In the genomic region with DNA sequence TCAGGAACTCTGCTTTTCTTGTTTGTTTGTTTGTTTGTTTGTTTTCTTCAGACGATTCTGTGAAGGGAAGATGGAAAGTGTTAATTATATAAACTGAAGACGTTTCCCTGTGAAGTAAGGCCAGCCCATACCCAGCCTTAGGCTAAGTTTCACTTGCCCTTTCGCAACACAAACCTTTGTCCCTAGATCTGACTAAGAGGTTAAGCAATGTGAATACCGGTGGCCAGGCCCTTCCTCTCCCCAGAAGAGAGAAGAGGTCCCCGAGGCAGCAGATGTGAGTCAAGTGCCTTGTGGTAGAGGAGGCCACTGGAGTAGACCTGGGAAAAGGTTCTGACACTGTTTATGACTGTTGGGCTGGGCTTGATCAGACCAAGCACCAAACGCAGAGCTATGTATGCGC, we compare ENCODE assay signal across 15 mouse cellular contexts.
DNase-seq lines count a peak whose midpoint lies in the region; ATAC-seq and TF ChIP-seq lines count a peak whose summit lies in the region.
"Had no signal": no experiment of that assay in that cellular context is flagged by ENCODE, and none has a peak within 500 bp of the region (broad histone marks: within the 10 kb centered on the region; RNA-seq: fewer than 3 reads in every experiment).

No protein-coding gene starts in this region.

- H3K27ac ChIP-seq in heart, embryonic 10.5 days = no peak overlapping the region
- no peak overlapping the region for H3K27ac ChIP-seq in heart, adult 2 months
- no peak overlapping the region for H3K27ac ChIP-seq in liver, adult 2 months (replicated peaks; ENCODE audit: insufficient read depth, low read depth, low read length)
- no peak overlapping the region for H3K27ac ChIP-seq in midbrain, embryonic 10.5 days (replicated peaks)
- H3K27ac ChIP-seq: heart, embryonic 13.5 days; hindbrain, embryonic 14.5 days; limb, embryonic 15.5 days had no signal

- TF ChIP-seq POLR2A in heart, adult 2 months (IDR thresholded peaks at IDR 0.05; ENCODE audit: insufficient read depth, low read depth, low read length) = no peak
- TF ChIP-seq POLR2A in liver, adult 2 months (IDR thresholded peaks at IDR 0.05; ENCODE audit: extremely low read depth, insufficient read depth, low read length) = no peak

- no peak overlapping the region for H3K9ac ChIP-seq in heart, adult 2 months (ENCODE audit: low read depth, low read length)
- no peak overlapping the region for H3K9ac ChIP-seq in liver, adult 2 months (ENCODE audit: low read depth, low read length)
- H3K9ac ChIP-seq: heart, embryonic 13.5 days; hindbrain, embryonic 14.5 days; limb, embryonic 15.5 days had no signal

- whole genome bisulfite sequencing in heart, embryonic 10.5 days = 81% methylated on average over 7 of the region's 7 CpGs
- 81% methylated on average over 7 of the region's 7 CpGs for WGBS in heart, adult 2 months
- WGBS in liver, adult 2 months = 31% methylated on average over 7 of the region's 7 CpGs
- WGBS in midbrain, embryonic 10.5 days = 88% methylated on average over 7 of the region's 7 CpGs

- peak; percentile 54 for DNase-seq in heart, embryonic 10.5 days (ENCODE audit: low spot score)
- DNase-seq in heart, adult 2 months = no peak
- no peak for DNase-seq in Patski (ENCODE audit: low read depth, low spot score)
- DNase-seq in liver, adult 2 months (ENCODE audit: extremely low read depth, low read depth, low spot score) = peak; percentile 86
- no peak for DNase-seq in thymus, postnatal 10 days (ENCODE audit: low spot score in 2 of 2)
- no peak for DNase-seq in midbrain, embryonic 10.5 days (ENCODE audit: low spot score)
- no peak for DNase-seq in neural tube, embryonic 10.5 days (ENCODE audit: extremely low spot score, low spot score)
- DNase-seq: cerebellum, postnatal 36 days; kidney, postnatal 10 days; retina, postnatal 1 day had no signal

- no peaks in the 10 kb centered on the region for H3K36me3 ChIP-seq in heart, embryonic 10.5 days
- no peaks in the 10 kb centered on the region for H3K36me3 ChIP-seq in heart, adult 2 months (ENCODE audit: control insufficient read depth, insufficient read depth, low read length)
- H3K36me3 ChIP-seq in liver, adult 2 months (ENCODE audit: control insufficient read depth, insufficient read depth, low read length) = no peaks in the 10 kb centered on the region
- no peaks in the 10 kb centered on the region for H3K36me3 ChIP-seq in midbrain, embryonic 10.5 days
- H3K36me3 ChIP-seq: heart, embryonic 13.5 days; limb, embryonic 15.5 days had no signal

- intact Hi-C loops in heart, adult 2 months (cut with DNase I) = no loop called here

- no peak for TF ChIP-seq CTCF in heart, adult 2 months (IDR thresholded peaks at IDR 0.05)
- TF ChIP-seq CTCF in Patski (IDR thresholded peaks at IDR 0.05) = no peak
- no peak for TF ChIP-seq CTCF in liver, adult 2 months (IDR thresholded peaks at IDR 0.05; ENCODE audit: low read depth, low read length)

- in situ Hi-C loops in Patski (cut with MboI; ENCODE audit: low pct_unique_long_range_greater_than_20kb) = no loop called here

- POLR2A ChIA-PET in Patski (lab: Charles Lee) = no interaction called here

- no peaks in the 10 kb centered on the region for H3K79me2 ChIP-seq in heart, adult 2 months (replicated peaks; ENCODE audit: control insufficient read depth, insufficient read depth, low read length)
- no peaks in the 10 kb centered on the region for H3K79me2 ChIP-seq in liver, adult 2 months (ENCODE audit: control insufficient read depth, insufficient read depth, low read length)

- no peak overlapping the region for H3K4me3 ChIP-seq in heart, embryonic 10.5 days
- no peak overlapping the region for H3K4me3 ChIP-seq in heart, adult 2 months
- no peak overlapping the region for H3K4me3 ChIP-seq in liver, adult 2 months (ENCODE audit: insufficient read depth, low read depth, low read length)
- no peak overlapping the region for H3K4me3 ChIP-seq in midbrain, embryonic 10.5 days
- H3K4me3 ChIP-seq: heart, embryonic 13.5 days; limb, embryonic 15.5 days; myocyte had no signal

- no peaks in the 10 kb centered on the region for H3K27me3 ChIP-seq in heart, embryonic 10.5 days (ENCODE audit: insufficient read depth, poor library complexity, severe bottlenecking)
- no peaks in the 10 kb centered on the region for H3K27me3 ChIP-seq in heart, adult 2 months (ENCODE audit: control insufficient read depth, insufficient read depth, low read length)
- H3K27me3 ChIP-seq in Patski = no peaks in the 10 kb centered on the region
- no peaks in the 10 kb centered on the region for H3K27me3 ChIP-seq in liver, adult 2 months (ENCODE audit: control insufficient read depth, insufficient read depth, low read length)
- H3K27me3 ChIP-seq in midbrain, embryonic 10.5 days (ENCODE audit: low read depth, poor library complexity, severe bottlenecking) = no peaks in the 10 kb centered on the region
- H3K27me3 ChIP-seq: heart, embryonic 13.5 days; limb, embryonic 15.5 days had no signal

- CTCF ChIA-PET in Patski (lab: Charles Lee) = interaction anchor here (1.2 kb wide), 1 partner anchor 53 kb away, joined by 3 read pairs; no protein-coding TSS in a partner anchor

- peak; percentile 62 for ATAC-seq in Patski
- ATAC-seq in monocyte, adult 5-6 weeks (replicated peaks; ENCODE audit: insufficient number of reproducible peaks, low FRiP score, low TSS enrichment, poor library complexity, severe bottlenecking) = peak; percentile 86

- TF ChIP-seq EP300 in heart, adult 2 months (IDR thresholded peaks at IDR 0.05; ENCODE audit: insufficient read depth, low read depth, low read length) = no peak

- H3K9me3 ChIP-seq in heart, embryonic 10.5 days = no peaks in the 10 kb centered on the region
- no peaks in the 10 kb centered on the region for H3K9me3 ChIP-seq in midbrain, embryonic 10.5 days (replicated peaks)
- H3K9me3 ChIP-seq: heart, embryonic 13.5 days; limb, embryonic 15.5 days had no signal

- H3K4me1 ChIP-seq in heart, embryonic 10.5 days = peaks cover 3% of the 10 kb centered on the region; the same call in 1 of the 2 replicates
- H3K4me1 ChIP-seq in heart, adult 2 months (ENCODE audit: control insufficient read depth, insufficient read depth, low read length) = peaks cover 2% of the 10 kb centered on the region
- peaks cover 2% of the 10 kb centered on the region; the same call in 1 of the 2 replicates for H3K4me1 ChIP-seq in liver, adult 2 months (ENCODE audit: control insufficient read depth, insufficient read depth, low read length)
- H3K4me1 ChIP-seq in midbrain, embryonic 10.5 days = 0 out of 2 replicates have a peak, but pooled peaks cover 2% of the 10 kb centered on the region

Comparison
In these comparisons a context has a peak if more than half of its experiments do, and no peak if none do; other contexts are left out.
1. DNase-seq: peak in heart, embryonic 10.5 days (single experiment) and liver, adult 2 months (single experiment); none in heart, adult 2 months (0 of 2), Patski (single experiment), thymus, postnatal 10 days (0 of 2), midbrain, embryonic 10.5 days (single experiment) and neural tube, embryonic 10.5 days (single experiment).